Comparison of ENCODE assay signal across 19 mouse cellular contexts in genomic region chr16:93379611-93380010, GRCm38 (mm10).
"Had no signal": no experiment of that assay in that cellular context is flagged by ENCODE, and none has a peak within 500 bp of the region (broad histone marks: within the 10 kb centered on the region; RNA-seq: fewer than 3 reads in every experiment).

No protein-coding gene starts in this region.

- H3K4me3 ChIP-seq: limb, embryonic 12.5 days; limb, embryonic 15.5 days; lung, embryonic 15.5 days; neural tube, embryonic 12.5 days; neural tube, embryonic 15.5 days; stomach, embryonic 15.5 days had no signal

- ATAC-seq: liver, postnatal 0 days had no signal

- H3K27me3 ChIP-seq: lung, embryonic 15.5 days; neural tube, embryonic 12.5 days; neural tube, embryonic 15.5 days had no signal

- H3K4me2 ChIP-seq: limb, embryonic 12.5 days; limb, embryonic 15.5 days; liver, embryonic 11.5 days; lung, embryonic 15.5 days; midbrain, embryonic 11.5 days; neural tube, embryonic 12.5 days; neural tube, embryonic 15.5 days; stomach, embryonic 15.5 days had no signal

- H3K27ac ChIP-seq: limb, embryonic 12.5 days; liver, embryonic 14.5 days; lung, embryonic 15.5 days; neural tube, embryonic 12.5 days; neural tube, embryonic 15.5 days; stomach, embryonic 15.5 days had no signal

- H3K9me3 ChIP-seq: limb, embryonic 12.5 days; limb, embryonic 15.5 days; lung, embryonic 15.5 days; neural tube, embryonic 12.5 days; neural tube, embryonic 15.5 days; stomach, embryonic 15.5 days had no signal

- H3K36me3 ChIP-seq: limb, embryonic 12.5 days; limb, embryonic 15.5 days; lung, embryonic 15.5 days; neural tube, embryonic 12.5 days; neural tube, embryonic 15.5 days; stomach, embryonic 15.5 days had no signal

- H3K9ac ChIP-seq: limb, embryonic 12.5 days; limb, embryonic 15.5 days; liver, embryonic 14.5 days; liver, postnatal 0 days; lung, embryonic 15.5 days; neural tube, embryonic 12.5 days; neural tube, embryonic 15.5 days; stomach, embryonic 15.5 days had no signal

- H3K4me1 ChIP-seq: neural tube, embryonic 12.5 days had no signal

- DNase-seq: kidney, adult 9 months; kidney, postnatal 14 days; kidney, postnatal 4 days; left cerebral cortex, postnatal 4 days; liver, postnatal 0 days; lung, postnatal 10 days; lung, postnatal 4 days; right cerebral cortex, postnatal 14 days; spleen, adult 18-20 months; thymus, postnatal 36 days had no signal
